Mouse (Mus musculus) midbrain, embryonic 12.5 days (tissue): ENCODE results near the gene Tldc2. TPM values are rescaled to one million over a fixed set of nuclear protein-coding genes. Genes with fewer than 3 reads are reported as not detected.

Experiments used
- ATAC-seq: fragments of 200-750 bp; cut with Nextera tagmentation; 2 replicates; pipeline ENCODE4 v1.8.0; 2017; ENCODE audit warnings: low read depth, moderate TSS enrichment, moderate library complexity; ENCODE audit not compliant: low FRiP score
- H3K27ac ChIP-seq: fragments of 300-500 bp; sonication (generic); replicated peaks from 2 replicates; pipeline ENCODE4 v1.5.1; 2016; ENCODE audit warnings: mild to moderate bottlenecking
- H3K27me3 ChIP-seq: fragments of 300-500 bp; sonication (generic); 2 replicates; pipeline ENCODE4 v1.6.1; 2016; ENCODE audit warnings: mild to moderate bottlenecking
- H3K36me3 ChIP-seq: fragments of 300-500 bp; sonication (generic); 2 replicates; pipeline ENCODE4 v1.6.1; 2016
- H3K4me1 ChIP-seq: fragments of 300-500 bp; sonication (generic); 2 replicates; pipeline ENCODE4 v1.6.1; 2016
- H3K4me2 ChIP-seq: fragments of 300-500 bp; sonication (generic); replicated peaks from 2 replicates; pipeline ENCODE4 v1.6.1; 2016; ENCODE audit warnings: mild to moderate bottlenecking, moderate library complexity
- H3K4me3 ChIP-seq: fragments of 300-500 bp; sonication (generic); 2 replicates; pipeline ENCODE4 v1.5.1; 2016; ENCODE audit warnings: mild to moderate bottlenecking
- H3K9ac ChIP-seq: fragments of 300-500 bp; sonication (generic); replicated peaks from 2 replicates; pipeline ENCODE4 v1.6.1; 2016; ENCODE audit warnings: mild to moderate bottlenecking, moderate library complexity
- H3K9me3 ChIP-seq: fragments of 300-500 bp; sonication (generic); 2 replicates; pipeline ENCODE4 v1.6.1; 2016; ENCODE audit warnings: mild to moderate bottlenecking
- WGBS: fragments of 180-500 bp; shearing (Covaris S2); methylation state at CpG from one replicate; pipeline ENCODE4 v1.1.7; 2016; 5-methylcytosine and 5-hydroxymethylcytosine counted together
- polyA plus RNA-seq: library from polyadenylated mRNA; unstranded; fragments of >200 nt; fragmentation: Nextera tagmentation; extraction: Ambion mirVana; gene quantifications from 2 replicates; pipeline ENCODE4 v1.2.1, GENCODE M21; 2016

The Tldc2 gene
- polyA plus RNA-seq, 1 experiment from 2014 or later: not detected

DNA sequence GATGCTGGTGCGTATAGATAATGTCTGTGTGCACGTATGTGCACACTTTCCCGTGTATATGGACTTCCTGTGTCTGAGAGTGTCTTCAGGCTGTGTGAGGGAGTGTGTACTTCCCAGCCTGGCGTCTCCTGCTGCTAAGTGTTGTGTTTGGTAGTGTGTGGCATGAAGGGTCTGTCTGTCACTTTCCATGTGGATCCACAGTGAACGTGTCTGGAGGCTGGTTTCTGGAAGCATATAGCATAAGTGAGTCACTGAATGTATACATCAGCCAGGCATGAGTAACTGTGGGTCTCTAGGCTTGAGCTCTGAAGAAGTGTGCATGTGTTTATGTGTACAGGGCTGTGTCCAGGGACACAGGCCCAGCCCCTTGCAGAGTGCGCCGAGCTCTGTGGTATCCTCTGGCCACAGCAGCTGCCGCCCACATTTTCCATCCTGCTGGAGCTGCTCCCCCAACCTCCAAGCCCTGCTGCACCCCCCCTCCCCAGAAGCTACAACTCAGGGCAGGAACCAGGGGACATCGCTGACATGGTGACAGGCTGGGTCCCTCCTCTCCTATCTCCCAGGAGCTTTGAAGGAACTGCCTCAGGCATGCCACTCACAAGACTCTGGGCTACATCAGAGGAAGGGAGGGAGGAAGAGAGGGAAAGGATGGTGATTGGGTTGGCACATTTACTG lies 13.3 kb upstream of the Tldc2 start:
- ATAC-seq: no peak
- H3K27ac ChIP-seq: peak overlapping the region; percentile 46; the same call in 1 of the 2 replicates
- H3K4me2 ChIP-seq: no peak overlapping the region
- 84% methylated on average over 9 of the region's 9 CpGs for WGBS
- peaks cover 15% of the 10 kb centered on the region for H3K36me3 ChIP-seq
- no peaks in the 10 kb centered on the region for H3K27me3 ChIP-seq
- H3K4me3 ChIP-seq: no peak overlapping the region
- H3K9me3 ChIP-seq: no peaks in the 10 kb centered on the region
- no peak overlapping the region for H3K9ac ChIP-seq
- peaks cover 93% of the 10 kb centered on the region for H3K4me1 ChIP-seq

DNA sequence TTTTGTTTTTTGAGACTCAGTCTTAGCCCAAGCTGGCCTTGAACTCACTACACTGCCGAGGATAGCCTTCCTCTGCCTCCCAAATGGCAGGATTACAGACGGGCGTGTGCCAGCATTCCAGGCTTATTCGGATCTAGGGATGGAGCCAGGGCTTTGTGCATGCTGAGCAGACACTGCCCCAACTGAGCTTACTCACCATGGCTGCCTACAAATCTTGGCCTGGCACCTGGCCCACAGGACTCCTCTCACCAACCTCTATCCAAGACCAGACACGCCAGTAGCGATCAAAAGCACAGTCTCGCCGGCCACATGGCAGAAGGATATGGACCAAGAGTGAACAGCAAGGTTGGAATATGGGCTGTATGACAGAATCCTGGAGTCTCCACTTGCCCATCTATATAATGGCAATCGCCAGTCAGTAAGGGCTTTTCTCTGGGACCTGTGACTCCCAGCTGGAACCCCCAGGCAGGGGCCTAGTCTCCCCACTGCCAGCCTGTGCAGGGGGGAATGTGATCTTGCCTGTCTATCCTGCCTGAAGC lies 12.6 kb upstream of the Tldc2 start:
- 77% methylated on average over 9 of the region's 9 CpGs for WGBS
- no peak for ATAC-seq
- Histone ChIP-seq H3K36me3 (peaks cover 15% of the 10 kb centered on the region), H3K27ac (peak overlapping the region; percentile 46; the same call in 1 of the 2 replicates), H3K4me2 (peak overlapping the region; percentile 99; the same call in 1 of the 2 replicates), H3K27me3 (no peaks in the 10 kb centered on the region), H3K4me1 (peaks cover 86% of the 10 kb centered on the region), H3K4me3 (no peak overlapping the region), H3K9me3 (no peaks in the 10 kb centered on the region), H3K9ac (0 out of 2 replicates have a peak overlapping the region, but pooled peaks have one; percentile 42)

DNA sequence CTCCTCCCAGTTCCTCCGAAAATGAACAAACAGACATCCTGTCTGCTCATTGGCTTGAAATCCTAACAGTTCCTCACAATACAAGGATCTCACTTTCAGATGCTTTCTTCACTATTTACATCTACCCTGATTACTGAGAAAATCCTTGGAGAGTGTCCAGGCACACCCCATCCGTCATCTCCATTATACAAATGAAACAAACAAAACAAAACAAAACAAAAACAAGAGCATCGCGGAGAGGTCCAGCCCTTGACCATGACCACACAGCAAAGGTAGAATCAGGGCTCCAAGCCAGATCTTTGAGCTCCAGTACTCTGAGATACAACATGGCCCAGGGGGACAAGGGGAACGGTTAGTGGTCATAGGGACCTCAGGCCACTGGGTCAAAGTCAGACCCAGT lies 12.1 kb upstream of the Tldc2 start:
- H3K4me3 ChIP-seq: peak overlapping the region; percentile 73; the same call in 1 of the 2 replicates
- no peak overlapping the region for H3K27ac ChIP-seq
- WGBS: 83% methylated on average over 5 of the region's 5 CpGs
- H3K9ac ChIP-seq: peak overlapping the region; percentile 42; the same call in 1 of the 2 replicates
- H3K4me2 ChIP-seq: peak overlapping the region; percentile 99
- no peaks in the 10 kb centered on the region for H3K9me3 ChIP-seq
- H3K4me1 ChIP-seq: peaks cover 82% of the 10 kb centered on the region
- H3K27me3 ChIP-seq: no peaks in the 10 kb centered on the region
- H3K36me3 ChIP-seq: peaks cover 15% of the 10 kb centered on the region
- ATAC-seq: no peak

DNA sequence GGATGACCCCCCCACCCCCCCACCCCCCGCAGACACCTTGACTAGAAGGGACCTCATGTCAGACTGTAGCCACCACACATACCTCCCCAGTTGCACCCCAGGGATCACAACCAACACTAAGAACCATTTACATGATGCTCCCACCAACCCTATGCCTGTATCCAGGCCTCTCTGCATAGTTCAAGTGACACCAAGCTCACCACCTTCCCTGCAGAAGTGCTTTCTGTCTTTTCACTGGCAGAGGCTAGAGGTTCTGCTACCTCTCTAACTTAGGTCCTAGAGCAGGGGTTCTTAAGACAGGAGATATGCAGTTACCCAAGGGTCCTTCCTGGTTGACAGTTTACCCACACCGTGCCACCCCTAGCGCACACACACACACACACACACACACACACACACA lies 11.6 kb upstream of the Tldc2 start:
- Histone ChIP-seq H3K27ac (no peak overlapping the region), H3K9me3 (no peaks in the 10 kb centered on the region), H3K36me3 (peaks cover 15% of the 10 kb centered on the region), H3K4me1 (peaks cover 81% of the 10 kb centered on the region), H3K4me2 (peak overlapping the region; percentile 99), H3K9ac (peak overlapping the region; percentile 42; the same call in 1 of the 2 replicates), H3K4me3 (peak overlapping the region; percentile 73), H3K27me3 (no peaks in the 10 kb centered on the region)
- WGBS: 89% methylated on average over 3 of the region's 3 CpGs
- ATAC-seq: no peak

DNA sequence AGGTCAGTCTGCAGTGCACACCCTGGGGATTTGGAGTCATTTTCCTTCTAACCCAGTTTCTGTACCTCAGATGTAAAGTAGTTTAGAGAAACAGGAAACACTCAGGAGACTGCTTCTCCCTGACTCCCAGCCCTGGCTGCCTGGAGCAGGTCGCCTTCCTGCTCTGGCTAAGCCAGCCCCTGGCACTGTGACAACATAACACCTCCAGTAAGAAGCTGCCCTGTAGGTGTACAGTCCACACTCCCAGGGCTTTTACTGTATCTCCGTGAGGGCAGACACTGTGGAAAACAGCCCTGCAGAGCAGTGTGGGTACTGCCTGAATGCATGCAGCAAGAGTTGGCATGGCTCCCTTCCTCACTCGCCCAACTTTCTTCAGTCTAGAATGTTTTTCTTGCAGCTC lies 11.2 kb upstream of the Tldc2 start:
- Histone ChIP-seq H3K36me3 (peaks cover 15% of the 10 kb centered on the region), H3K4me3 (peak overlapping the region; percentile 73), H3K27ac (no peak overlapping the region; the same call in 1 of the 2 replicates), H3K27me3 (no peaks in the 10 kb centered on the region), H3K9me3 (no peaks in the 10 kb centered on the region), H3K9ac (peak overlapping the region; percentile 42), H3K4me2 (peak overlapping the region; percentile 99), H3K4me1 (peaks cover 76% of the 10 kb centered on the region)
- whole genome bisulfite sequencing: 79% methylated on average over 3 of the region's 3 CpGs
- no peak for ATAC-seq

DNA sequence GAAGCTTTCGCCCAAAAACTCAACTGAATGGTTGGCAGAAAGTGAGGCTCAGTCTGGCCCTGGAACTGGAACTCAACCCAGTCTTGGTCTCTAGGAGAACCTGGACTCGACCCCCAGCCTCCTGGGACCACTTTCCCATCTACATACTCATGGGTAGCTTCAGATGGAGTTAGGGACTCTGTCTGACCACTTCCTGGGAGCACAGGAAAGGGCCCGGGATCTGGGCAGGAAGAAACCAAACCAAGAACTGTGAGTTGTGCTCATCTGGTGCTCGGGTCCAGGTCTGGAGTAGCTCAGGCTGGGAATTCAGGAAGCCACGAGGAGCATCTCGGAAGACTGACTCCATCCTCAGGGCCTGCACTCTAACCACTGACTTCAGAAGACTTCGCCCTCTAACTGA lies 10.3 kb upstream of the Tldc2 start:
- Histone ChIP-seq H3K9ac (peak overlapping the region; percentile 99), H3K27me3 (no peaks in the 10 kb centered on the region), H3K4me2 (peak overlapping the region; percentile 99), H3K27ac (no peak overlapping the region), H3K36me3 (peaks cover 15% of the 10 kb centered on the region), H3K4me1 (peaks cover 67% of the 10 kb centered on the region), H3K9me3 (no peaks in the 10 kb centered on the region), H3K4me3 (peak overlapping the region; percentile 73)
- ATAC-seq: no peak
- WGBS: 90% methylated on average over 7 of the region's 7 CpGs

DNA sequence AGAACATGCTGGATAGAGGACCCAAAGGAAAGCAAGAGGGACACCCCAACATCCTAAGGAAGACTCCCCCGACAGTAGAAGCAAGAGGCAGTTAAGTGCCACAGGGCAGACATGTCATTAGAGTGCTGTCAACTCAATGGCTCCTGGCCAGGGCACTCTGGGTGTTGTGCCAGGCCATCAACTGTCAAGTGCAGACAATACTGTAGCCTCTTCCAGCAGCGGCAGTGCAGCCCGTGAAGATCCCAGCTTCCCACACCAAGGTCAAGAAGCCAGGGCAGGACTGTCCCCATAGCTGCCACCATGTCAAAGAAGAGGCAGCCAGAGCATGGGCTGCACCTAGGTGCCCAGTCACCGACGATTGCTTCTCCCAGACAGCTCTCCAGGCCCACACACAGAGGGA lies 9.7 kb upstream of the Tldc2 start:
- Histone ChIP-seq H3K4me2 (peak overlapping the region; percentile 99), H3K27me3 (no peaks in the 10 kb centered on the region), H3K27ac (peak overlapping the region; percentile 97; the same call in 1 of the 2 replicates), H3K9me3 (no peaks in the 10 kb centered on the region), H3K36me3 (peaks cover 14% of the 10 kb centered on the region), H3K9ac (peak overlapping the region; percentile 99), H3K4me1 (peaks cover 66% of the 10 kb centered on the region), H3K4me3 (peak overlapping the region; percentile 73)
- WGBS: 29% methylated on average over 5 of the region's 5 CpGs
- ATAC-seq: no peak

DNA sequence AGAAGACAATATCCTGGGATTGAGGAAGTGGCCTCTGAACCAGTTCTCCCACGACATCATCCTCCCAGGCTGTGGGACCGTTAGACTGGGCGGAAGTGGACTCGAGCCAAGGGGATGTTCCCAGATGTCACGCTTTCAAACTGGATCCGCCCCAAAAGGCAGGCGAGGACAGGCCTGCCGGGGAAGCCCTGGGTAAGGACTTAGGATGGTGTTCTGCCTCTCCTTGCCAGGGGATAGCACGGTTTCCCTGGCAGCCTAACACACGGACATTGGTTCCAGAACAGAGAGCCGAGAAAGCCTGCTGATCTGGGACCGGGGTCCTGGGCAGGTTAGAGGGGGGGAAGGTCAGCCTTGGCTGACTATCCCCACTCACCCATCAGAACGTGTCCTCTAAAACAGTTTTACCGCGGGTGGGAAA lies 9.2 kb upstream of the Tldc2 start:
- Histone ChIP-seq H3K4me3 (peak overlapping the region; percentile 73), H3K4me2 (peak overlapping the region; percentile 99), H3K27me3 (no peaks in the 10 kb centered on the region), H3K4me1 (peaks cover 63% of the 10 kb centered on the region), H3K27ac (peak overlapping the region; percentile 97), H3K9me3 (no peaks in the 10 kb centered on the region), H3K36me3 (peaks cover 9% of the 10 kb centered on the region), H3K9ac (peak overlapping the region; percentile 99)
- no peak for ATAC-seq
- WGBS: under 1% methylated on average over 15 of the region's 15 CpGs

DNA sequence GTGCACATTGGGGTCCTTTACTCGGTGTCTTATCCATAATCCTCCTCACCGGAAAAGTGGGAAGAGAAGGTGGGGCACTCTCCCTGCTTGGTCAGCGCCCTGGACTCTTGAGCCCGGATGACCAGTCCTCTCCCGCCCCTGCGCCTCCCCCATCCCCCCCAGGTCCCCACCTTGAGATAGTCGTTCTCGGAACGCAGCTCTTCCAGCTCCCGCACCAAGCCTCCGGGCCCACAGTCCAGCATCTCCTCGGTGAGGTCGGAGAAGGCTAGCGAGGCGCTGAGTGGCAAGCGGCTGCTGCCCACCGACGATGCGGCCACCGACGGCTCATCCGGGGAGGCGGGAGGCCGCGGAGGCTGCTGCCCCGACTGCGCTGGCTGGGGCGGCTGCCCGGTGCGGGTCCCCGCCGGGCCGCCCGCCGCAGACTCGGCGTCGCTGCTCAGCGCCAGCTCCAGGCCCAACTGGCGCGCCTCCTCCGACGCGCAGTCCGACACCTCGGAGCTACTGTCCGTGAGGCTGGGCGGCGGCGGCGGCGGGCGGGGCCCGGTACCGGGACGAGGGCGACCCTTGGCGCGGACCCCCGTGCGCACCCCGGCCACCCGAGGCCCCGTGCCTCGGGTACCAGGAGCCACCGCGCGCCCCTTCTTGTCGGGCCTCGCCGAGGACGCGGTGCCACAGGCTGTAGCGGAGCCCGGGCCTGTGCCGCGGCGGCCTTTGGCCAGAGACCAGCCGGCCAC lies 8.6 kb upstream of the Tldc2 start:
- WGBS: under 1% methylated on average over 75 of the region's 79 CpGs
- H3K27me3 ChIP-seq: no peaks in the 10 kb centered on the region
- H3K4me1 ChIP-seq: peaks cover 58% of the 10 kb centered on the region
- H3K9ac ChIP-seq: peak overlapping the region; percentile 99
- peak overlapping the region; percentile 73 for H3K4me3 ChIP-seq
- peak overlapping the region; percentile 99 for H3K4me2 ChIP-seq
- ATAC-seq: peak; percentile 16; the same call in 1 of the 2 replicates
- H3K27ac ChIP-seq: peak overlapping the region; percentile 97
- no peaks in the 10 kb centered on the region for H3K9me3 ChIP-seq
- peaks cover 5% of the 10 kb centered on the region for H3K36me3 ChIP-seq

DNA sequence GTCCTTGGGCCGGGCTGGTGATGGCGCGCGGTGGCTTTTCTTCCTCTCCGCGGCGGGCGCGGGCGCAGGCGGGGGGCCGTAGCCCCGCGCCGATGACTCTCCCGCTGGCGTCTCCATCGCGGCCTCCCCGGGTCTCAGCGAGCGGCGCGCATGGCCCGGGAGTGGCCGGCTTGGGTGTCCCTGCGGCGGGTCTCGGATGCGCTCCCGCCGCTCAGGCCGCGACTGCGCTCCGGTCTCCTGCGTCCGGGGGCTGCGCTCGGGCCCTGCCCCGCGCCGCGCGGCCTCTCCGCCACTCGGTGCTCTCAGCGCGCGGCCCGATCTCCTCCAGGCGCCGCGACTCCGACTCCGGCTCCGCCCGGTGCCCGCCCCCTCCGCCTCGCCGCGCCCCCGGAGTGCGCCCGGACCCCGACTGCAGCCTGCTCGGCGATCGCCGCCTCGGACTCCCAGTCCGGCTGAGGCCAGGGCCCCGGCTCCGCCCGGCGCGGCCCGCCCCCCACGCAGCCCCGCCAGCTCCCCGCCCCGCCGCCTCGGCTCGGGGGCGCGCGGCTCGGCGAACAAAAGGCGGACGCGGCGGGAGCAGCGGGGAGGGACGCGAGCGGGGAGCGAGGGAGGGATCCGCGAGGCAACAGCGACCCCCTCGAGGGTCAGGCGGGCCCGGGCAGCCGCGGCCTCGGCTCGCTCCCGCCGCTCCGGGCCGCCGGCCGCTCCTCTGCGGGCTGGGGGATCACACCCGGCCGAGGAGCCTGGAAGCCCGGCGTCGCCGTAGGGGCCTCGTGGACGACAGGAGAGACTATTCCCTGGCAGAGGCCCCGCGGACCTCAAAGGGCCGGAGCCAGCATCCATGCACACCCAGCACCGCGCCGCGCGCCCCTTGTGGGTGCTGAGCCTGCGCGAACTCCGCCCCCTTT lies 7.8 kb upstream of the Tldc2 start, which contains the start of gene Soga1:
Gene Soga1, minus strand, starts transcription at position 462 of the 908 bp plus-strand sequence.
- peak within 1 kb of the TSS; percentile 99 for H3K9ac ChIP-seq
- H3K4me2 ChIP-seq: peak within 1 kb of the TSS; percentile 99
- peak; percentile 88 for ATAC-seq
- WGBS: under 1% methylated on average over 102 of the region's 136 CpGs
- H3K9me3 ChIP-seq: no peaks in the 10 kb centered on the region
- no peaks in the 10 kb centered on the region for H3K27me3 ChIP-seq
- H3K4me3 ChIP-seq: peak within 1 kb of the TSS; percentile 73
- peaks cover 49% of the 10 kb centered on the region for H3K4me1 ChIP-seq
- peak within 1 kb of the TSS; percentile 97 for H3K27ac ChIP-seq
- H3K36me3 ChIP-seq: no peaks in the 10 kb centered on the region; the same call in 1 of the 2 replicates

DNA sequence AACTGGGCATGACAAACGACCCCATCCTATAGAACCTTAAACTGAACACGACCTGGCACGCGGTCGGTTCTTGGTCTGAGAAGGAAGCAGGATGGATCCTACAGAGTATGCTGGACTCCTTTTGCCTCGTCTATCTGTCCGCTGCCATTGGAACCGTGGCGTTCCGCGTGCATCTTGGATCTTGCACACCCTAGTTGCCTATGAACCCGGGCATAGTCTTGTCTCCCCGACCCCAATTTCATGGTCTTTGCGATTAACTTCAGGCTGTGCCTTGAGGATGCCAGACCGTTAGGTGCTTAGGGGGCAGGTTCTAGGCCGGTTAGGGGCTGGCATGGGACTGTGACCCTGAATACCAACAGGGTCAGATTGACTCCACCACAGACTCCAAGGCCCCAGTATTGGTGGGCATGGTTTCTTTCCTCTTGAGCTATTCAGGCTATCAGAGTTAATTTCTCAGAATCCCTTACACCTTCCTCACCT lies 7.1 kb upstream of the Tldc2 start:
- no peaks in the 10 kb centered on the region for H3K27me3 ChIP-seq
- H3K4me1 ChIP-seq: peaks cover 43% of the 10 kb centered on the region
- peak overlapping the region; percentile 97 for H3K27ac ChIP-seq
- 0 out of 2 replicates have a peak, but pooled peaks have one; percentile 1 for ATAC-seq
- peak overlapping the region; percentile 99 for H3K9ac ChIP-seq
- whole genome bisulfite sequencing: 6% methylated on average over 16 of the region's 16 CpGs
- peak overlapping the region; percentile 73 for H3K4me3 ChIP-seq
- H3K36me3 ChIP-seq: no peaks in the 10 kb centered on the region; the same call in 1 of the 2 replicates
- H3K4me2 ChIP-seq: peak overlapping the region; percentile 99
- H3K9me3 ChIP-seq: no peaks in the 10 kb centered on the region
